Mouse (Mus musculus): Measurements from ENCODE around the gene Yipf6. TPM values are rescaled to one million over a fixed set of nuclear protein-coding genes. Genes with fewer than 3 reads are reported as not detected.

Yipf6 gene
- polyA plus RNA-seq (2014; fragmentation: Nextera tagmentation; extraction: Ambion mirVana), result 19.6 and 21.7 TPM in 2 replicates

GRCm38 (mm10) chrX:98936101-98936500 is at the start of gene Yipf6:
Gene Yipf6, plus strand, starts transcription at chrX:98936316.
- peak within 1 kb of the TSS; percentile 96 for H3K27ac ChIP-seq (replicated peaks; ENCODE audit: low read depth, low read length)
- H3K9me3 ChIP-seq (ENCODE audit: control insufficient read depth, low read length), result no peaks in the 10 kb centered on the region
- ATAC-seq (ENCODE audit: low read depth), result no peak
- no peaks in the 10 kb centered on the region for H3K36me3 ChIP-seq (ENCODE audit: control insufficient read depth, insufficient read depth, low read length)
- peak within 1 kb of the TSS; percentile 58 for H3K4me3 ChIP-seq (ENCODE audit: low read depth, low read length)
- DNase-seq (ENCODE audit: low spot score), result no peak
- WGBS, result 71% methylated on average over 3 of the region's 3 CpGs
- peak within 1 kb of the TSS; percentile 56 for H3K4me2 ChIP-seq (ENCODE audit: low read depth, low read length)
- H3K27me3 ChIP-seq (replicated peaks; ENCODE audit: control insufficient read depth, insufficient read depth, low read length), result no peaks in the 10 kb centered on the region
- 0 out of 2 replicates have a peak, but pooled peaks cover 3% of the 10 kb centered on the region for H3K4me1 ChIP-seq (ENCODE audit: control insufficient read depth, insufficient read depth, low read length)
- H3K9ac ChIP-seq (ENCODE audit: low read depth, low read length), result peak within 1 kb of the TSS; percentile 76

- Histone ChIP-seq H3K27ac (replicated peaks; ENCODE audit: low read depth, low read length) (peak overlapping the region; percentile 76; the same call in 1 of the 2 replicates), H3K36me3 (ENCODE audit: control insufficient read depth, insufficient read depth, low read length) (no peaks in the 10 kb centered on the region), H3K4me1 (ENCODE audit: control insufficient read depth, insufficient read depth, low read length) (no peaks in the 10 kb centered on the region), H3K9ac (ENCODE audit: low read depth, low read length) (peak overlapping the region; percentile 65), H3K4me3 (ENCODE audit: low read depth, low read length) (peak overlapping the region; percentile 52), H3K9me3 (ENCODE audit: control insufficient read depth, low read length) (no peaks in the 10 kb centered on the region), H3K4me2 (ENCODE audit: low read depth, low read length) (peak overlapping the region; percentile 53), H3K27me3 (replicated peaks; ENCODE audit: control insufficient read depth, insufficient read depth, low read length) (peaks cover 11% of the 10 kb centered on the region; the same call in 1 of the 2 replicates)
- WGBS, result 19% methylated on average over 14 of the region's 14 CpGs
- DNase-seq (ENCODE audit: low spot score) (peak; percentile 2), ATAC-seq (ENCODE audit: low read depth) (no peak)
These were observed 46.1 kb upstream of the Yipf6 start for GRCm38 (mm10) chrX:98890072-98890405.

GRCm38 (mm10) chrX:98890406-98891116 is 45.6 kb upstream of the Yipf6 start, which contains the start of gene Ophn1:
Gene Ophn1, minus strand, starts transcription at chrX:98891025.
- Histone ChIP-seq H3K4me2 (ENCODE audit: low read depth, low read length) (peak within 1 kb of the TSS; percentile 53), H3K9ac (ENCODE audit: low read depth, low read length) (peak within 1 kb of the TSS; percentile 65), H3K27me3 (replicated peaks; ENCODE audit: control insufficient read depth, insufficient read depth, low read length) (peaks cover 11% of the 10 kb centered on the region; the same call in 1 of the 2 replicates), H3K36me3 (ENCODE audit: control insufficient read depth, insufficient read depth, low read length) (no peaks in the 10 kb centered on the region), H3K9me3 (ENCODE audit: control insufficient read depth, low read length) (no peaks in the 10 kb centered on the region), H3K4me3 (ENCODE audit: low read depth, low read length) (peak within 1 kb of the TSS; percentile 52), H3K27ac (replicated peaks; ENCODE audit: low read depth, low read length) (peak within 1 kb of the TSS; percentile 76), H3K4me1 (ENCODE audit: control insufficient read depth, insufficient read depth, low read length) (no peaks in the 10 kb centered on the region)
- peak; percentile 94 for ATAC-seq (ENCODE audit: low read depth)
- peak; percentile 90 for DNase-seq (ENCODE audit: low spot score)
- WGBS, result 10% methylated on average over 23 of the region's 48 CpGs

- ATAC-seq (ENCODE audit: low read depth), result no peak
- no peak overlapping the region for H3K9ac ChIP-seq (ENCODE audit: low read depth, low read length)
- no peak overlapping the region for H3K4me3 ChIP-seq (ENCODE audit: low read depth, low read length)
- H3K9me3 ChIP-seq (ENCODE audit: control insufficient read depth, low read length), result no peaks in the 10 kb centered on the region
- peak; percentile 10 for DNase-seq (ENCODE audit: low spot score)
- H3K27me3 ChIP-seq (replicated peaks; ENCODE audit: control insufficient read depth, insufficient read depth, low read length), result no peaks in the 10 kb centered on the region
- no peak overlapping the region for H3K4me2 ChIP-seq (ENCODE audit: low read depth, low read length)
- 61% methylated on average over 3 of the region's 3 CpGs for WGBS
- H3K4me1 ChIP-seq (ENCODE audit: control insufficient read depth, insufficient read depth, low read length), result no peaks in the 10 kb centered on the region
- H3K36me3 ChIP-seq (ENCODE audit: control insufficient read depth, insufficient read depth, low read length), result no peaks in the 10 kb centered on the region
- H3K27ac ChIP-seq (replicated peaks; ENCODE audit: low read depth, low read length), result no peak overlapping the region
These were observed 37.8 kb upstream of the Yipf6 start for GRCm38 (mm10) chrX:98898307-98898706.

GRCm38 (mm10) chrX:98904226-98904625 is 31.9 kb upstream of the Yipf6 start:
- ATAC-seq (ENCODE audit: low read depth), result no peak
- no peak overlapping the region for H3K4me2 ChIP-seq (ENCODE audit: low read depth, low read length)
- no peak for DNase-seq (ENCODE audit: low spot score)
- H3K36me3 ChIP-seq (ENCODE audit: control insufficient read depth, insufficient read depth, low read length), result no peaks in the 10 kb centered on the region
- H3K4me1 ChIP-seq (ENCODE audit: control insufficient read depth, insufficient read depth, low read length), result no peaks in the 10 kb centered on the region
- H3K9me3 ChIP-seq (ENCODE audit: control insufficient read depth, low read length), result no peaks in the 10 kb centered on the region
- no peak overlapping the region for H3K9ac ChIP-seq (ENCODE audit: low read depth, low read length)
- no peak overlapping the region for H3K27ac ChIP-seq (replicated peaks; ENCODE audit: low read depth, low read length)
- 82% methylated on average over 6 of the region's 6 CpGs for WGBS
- H3K27me3 ChIP-seq (replicated peaks; ENCODE audit: control insufficient read depth, insufficient read depth, low read length), result no peaks in the 10 kb centered on the region; the same call in 1 of the 2 replicates
- H3K4me3 ChIP-seq (ENCODE audit: low read depth, low read length), result no peak overlapping the region

GRCm38 (mm10) chrX:98908910-98909309 is 27.2 kb upstream of the Yipf6 start:
- Histone ChIP-seq H3K4me1 (ENCODE audit: control insufficient read depth, insufficient read depth, low read length) (no peaks in the 10 kb centered on the region), H3K27ac (replicated peaks; ENCODE audit: low read depth, low read length) (no peak overlapping the region), H3K4me2 (ENCODE audit: low read depth, low read length) (no peak overlapping the region), H3K36me3 (ENCODE audit: control insufficient read depth, insufficient read depth, low read length) (no peaks in the 10 kb centered on the region), H3K27me3 (replicated peaks; ENCODE audit: control insufficient read depth, insufficient read depth, low read length) (no peaks in the 10 kb centered on the region; the same call in none of the 2 replicates), H3K4me3 (ENCODE audit: low read depth, low read length) (no peak overlapping the region), H3K9ac (ENCODE audit: low read depth, low read length) (no peak overlapping the region), H3K9me3 (ENCODE audit: control insufficient read depth, low read length) (no peaks in the 10 kb centered on the region)
- DNase-seq (ENCODE audit: low spot score) (no peak), ATAC-seq (ENCODE audit: low read depth) (no peak)
- no CpG with 5 or more reads among the region's 1 CpGs for WGBS

GRCm38 (mm10) chrX:98919423-98919822 is 16.7 kb upstream of the Yipf6 start:
- Histone ChIP-seq H3K9me3 (ENCODE audit: control insufficient read depth, low read length) (no peaks in the 10 kb centered on the region), H3K9ac (ENCODE audit: low read depth, low read length) (no peak overlapping the region), H3K27me3 (replicated peaks; ENCODE audit: control insufficient read depth, insufficient read depth, low read length) (peaks cover 6% of the 10 kb centered on the region; the same call in 1 of the 2 replicates), H3K4me1 (ENCODE audit: control insufficient read depth, insufficient read depth, low read length) (no peaks in the 10 kb centered on the region), H3K4me2 (ENCODE audit: low read depth, low read length) (no peak overlapping the region), H3K27ac (replicated peaks; ENCODE audit: low read depth, low read length) (no peak overlapping the region), H3K4me3 (ENCODE audit: low read depth, low read length) (no peak overlapping the region), H3K36me3 (ENCODE audit: control insufficient read depth, insufficient read depth, low read length) (no peaks in the 10 kb centered on the region)
- DNase-seq (ENCODE audit: low spot score) (peak; percentile 61), ATAC-seq (ENCODE audit: low read depth) (no peak)
- WGBS, result 20% methylated on average over 6 of the region's 6 CpGs

GRCm38 (mm10) chrX:98936707-98937554 is 815 bp downstream of the Yipf6 start:
- peak overlapping the region; percentile 58 for H3K4me3 ChIP-seq (ENCODE audit: low read depth, low read length)
- H3K36me3 ChIP-seq (ENCODE audit: control insufficient read depth, insufficient read depth, low read length), result 0 out of 2 replicates have a peak, but pooled peaks cover 2% of the 10 kb centered on the region
- DNase-seq (ENCODE audit: low spot score), result peak; percentile 94
- H3K9ac ChIP-seq (ENCODE audit: low read depth, low read length), result peak overlapping the region; percentile 76
- H3K4me2 ChIP-seq (ENCODE audit: low read depth, low read length), result peak overlapping the region; percentile 56
- peak; percentile 95 for ATAC-seq (ENCODE audit: low read depth)
- H3K4me1 ChIP-seq (ENCODE audit: control insufficient read depth, insufficient read depth, low read length), result 0 out of 2 replicates have a peak, but pooled peaks cover 3% of the 10 kb centered on the region
- no peaks in the 10 kb centered on the region for H3K9me3 ChIP-seq (ENCODE audit: control insufficient read depth, low read length)
- no peaks in the 10 kb centered on the region for H3K27me3 ChIP-seq (replicated peaks; ENCODE audit: control insufficient read depth, insufficient read depth, low read length)
- WGBS, result 33% methylated on average over 45 of the region's 66 CpGs
- H3K27ac ChIP-seq (replicated peaks; ENCODE audit: low read depth, low read length), result peak overlapping the region; percentile 96
